In genomic region chr5:21056595-21056994, GRCm38 (mm10) we compare ENCODE assay signal across 8 mouse cellular contexts. TPM values are rescaled to one million over a fixed set of nuclear protein-coding genes. Genes with fewer than 3 reads are reported as not detected.
DNase-seq lines count a peak whose midpoint lies in the region; ATAC-seq and TF ChIP-seq lines count a peak whose summit lies in the region.

No protein-coding gene starts in this region.

- peaks cover 7% of the 10 kb centered on the region for H3K4me1 ChIP-seq in heart, embryonic 12.5 days (replicated peaks)
- peaks cover 28% of the 10 kb centered on the region for H3K4me1 ChIP-seq in E14TG2a.4 (replicated peaks; ENCODE audit: low read depth, low read length)
- H3K4me1 ChIP-seq in forebrain, embryonic 13.5 days: peaks cover 18% of the 10 kb centered on the region
- H3K4me1 ChIP-seq in liver, embryonic 14.5 days (replicated peaks; ENCODE audit: control insufficient read depth in 2 of 2, insufficient read depth in 2 of 2, low read length in 1 of 2): peaks cover 15% of the 10 kb centered on the region in 2 experiments

- peak overlapping the region; percentile 97 for H3K4me3 ChIP-seq in heart, embryonic 12.5 days
- H3K4me3 ChIP-seq in E14TG2a.4 (replicated peaks; ENCODE audit: low read length): peak overlapping the region; percentile 89
- peak overlapping the region; percentile 88 for H3K4me3 ChIP-seq in forebrain, embryonic 13.5 days
- H3K4me3 ChIP-seq in liver, embryonic 14.5 days (ENCODE audit: insufficient read depth in 1 of 2, low read depth in 2 of 2, low read length in 2 of 2): peak overlapping the region; percentile 90 to 100

- H3K27me3 ChIP-seq in heart, embryonic 12.5 days (replicated peaks): no peaks in the 10 kb centered on the region
- H3K27me3 ChIP-seq in E14TG2a.4 (ENCODE audit: insufficient read depth, low read length): no peaks in the 10 kb centered on the region
- no peaks in the 10 kb centered on the region for H3K27me3 ChIP-seq in forebrain, embryonic 13.5 days
- H3K27me3 ChIP-seq in liver, embryonic 14.5 days (ENCODE audit: control insufficient read depth, insufficient read depth, low read length): no peaks in the 10 kb centered on the region

- 7% methylated on average over 8 of the region's 8 CpGs for WGBS in heart, embryonic 12.5 days
- WGBS in forebrain, embryonic 13.5 days: 9% methylated on average over 8 of the region's 8 CpGs
- WGBS in liver, embryonic 14.5 days (ENCODE audit: insufficient replicate concordance): 3% methylated on average over 8 of the region's 8 CpGs

- ATAC-seq in heart, embryonic 12.5 days (ENCODE audit: insufficient number of reproducible peaks, low FRiP score): no peak
- ATAC-seq in forebrain, embryonic 13.5 days: no peak
- ATAC-seq in liver, embryonic 14.5 days (ENCODE audit: insufficient read depth): no peak
- no peak for ATAC-seq in granulocyte monocyte progenitor cell, adult 5-6 weeks (replicated peaks; ENCODE audit: poor library complexity, severe bottlenecking)

- no peak for TF ChIP-seq EP300 in liver, embryonic 14.5 days (IDR thresholded peaks at IDR 0.05; ENCODE audit: low read depth)

- H3K27ac ChIP-seq in heart, embryonic 12.5 days (ENCODE audit: poor library complexity, severe bottlenecking): peak overlapping the region; percentile 99
- H3K27ac ChIP-seq in forebrain, embryonic 13.5 days: peak overlapping the region; percentile 99
- peak overlapping the region; percentile 89 for H3K27ac ChIP-seq in liver, embryonic 14.5 days

- TF ChIP-seq CTCF in E14TG2a.4 (conservative IDR thresholded peaks at IDR 0.05; ENCODE audit: low read length): no peak
- no peak for TF ChIP-seq CTCF in liver, embryonic 14.5 days (IDR thresholded peaks at IDR 0.05; ENCODE audit: low read depth)

- no peaks in the 10 kb centered on the region for H3K9me3 ChIP-seq in heart, embryonic 12.5 days (replicated peaks)
- no peaks in the 10 kb centered on the region for H3K9me3 ChIP-seq in E14TG2a.4 (ENCODE audit: low read length)
- no peaks in the 10 kb centered on the region for H3K9me3 ChIP-seq in forebrain, embryonic 13.5 days (replicated peaks)
- no peaks in the 10 kb centered on the region for H3K9me3 ChIP-seq in liver, embryonic 14.5 days (ENCODE audit: control insufficient read depth, low read length)

- peak overlapping the region; percentile 77 for H3K9ac ChIP-seq in heart, embryonic 12.5 days
- peak overlapping the region; percentile 64 for H3K9ac ChIP-seq in forebrain, embryonic 13.5 days
- H3K9ac ChIP-seq in liver, embryonic 14.5 days (replicated peaks): peak overlapping the region; percentile 79

- H3K4me2 ChIP-seq in heart, embryonic 12.5 days: peak overlapping the region; percentile 68
- H3K4me2 ChIP-seq in forebrain, embryonic 13.5 days: peak overlapping the region; percentile 63
- H3K4me2 ChIP-seq in liver, embryonic 14.5 days (ENCODE audit: low read depth): peak overlapping the region; percentile 85

- no peaks in the 10 kb centered on the region for H3K36me3 ChIP-seq in heart, embryonic 12.5 days
- H3K36me3 ChIP-seq in E14TG2a.4 (ENCODE audit: insufficient read depth, low read length): no peaks in the 10 kb centered on the region
- no peaks in the 10 kb centered on the region for H3K36me3 ChIP-seq in forebrain, embryonic 13.5 days (ENCODE audit: poor library complexity, severe bottlenecking)
- H3K36me3 ChIP-seq in liver, embryonic 14.5 days (replicated peaks; ENCODE audit: control insufficient read depth, insufficient read depth, low read depth): no peaks in the 10 kb centered on the region

- no peak for DNase-seq in heart, adult 9 months (ENCODE audit: low spot score in 2 of 2)
- DNase-seq in liver, embryonic 14.5 days (ENCODE audit: low read depth in 3 of 3, low spot score in 3 of 3): no peak
- DNase-seq in yolk sac, embryonic 10.5 days (ENCODE audit: low spot score): no peak
- no peak for DNase-seq in gastrocnemius, adult 8-10 months (ENCODE audit: low spot score in 2 of 2)

RNA-seq across cellular contexts. Expression of gene Ptpn12, which starts 0.9 kb away (rescaled TPM):
- polyA plus RNA-seq in heart, embryonic 12.5 days (2016; fragmentation: Nextera tagmentation; extraction: Ambion mirVana): 18.0 and 18.5 TPM in 2 replicates
- 30.1 and 31.1 TPM in 2 replicates for polyA plus RNA-seq in forebrain, embryonic 13.5 days (2015; fragmentation: Nextera tagmentation; extraction: Ambion mirVana)
- polyA plus RNA-seq in liver, embryonic 14.5 days (2012; rRNA removed): 12.5 and 18.6 TPM in 2 replicates
- 14.4 and 15.0 TPM in 2 replicates for polyA plus RNA-seq in liver, embryonic 14.5 days (2014; fragmentation: Nextera tagmentation; extraction: Ambion mirVana)
- total RNA-seq in gastrocnemius, adult 8-10 months (2022): 10 to 100 TPM in 3 of 4 experiments, 1 to 10 TPM in 1; 8.3 to 15.7 (median 12.5) TPM
- total RNA-seq in granulocyte monocyte progenitor cell, adult 5-6 weeks (2014; fragmentation: Nextera tagmentation): 34.1 and 54.1 TPM in 2 replicates
- total RNA-seq in granulocyte monocyte progenitor cell, adult 5-6 weeks (2017): 21.7 and 27.4 TPM in 2 replicates
